Mouse (Mus musculus): ENCODE data around the gene Hbq1a.

DNA sequence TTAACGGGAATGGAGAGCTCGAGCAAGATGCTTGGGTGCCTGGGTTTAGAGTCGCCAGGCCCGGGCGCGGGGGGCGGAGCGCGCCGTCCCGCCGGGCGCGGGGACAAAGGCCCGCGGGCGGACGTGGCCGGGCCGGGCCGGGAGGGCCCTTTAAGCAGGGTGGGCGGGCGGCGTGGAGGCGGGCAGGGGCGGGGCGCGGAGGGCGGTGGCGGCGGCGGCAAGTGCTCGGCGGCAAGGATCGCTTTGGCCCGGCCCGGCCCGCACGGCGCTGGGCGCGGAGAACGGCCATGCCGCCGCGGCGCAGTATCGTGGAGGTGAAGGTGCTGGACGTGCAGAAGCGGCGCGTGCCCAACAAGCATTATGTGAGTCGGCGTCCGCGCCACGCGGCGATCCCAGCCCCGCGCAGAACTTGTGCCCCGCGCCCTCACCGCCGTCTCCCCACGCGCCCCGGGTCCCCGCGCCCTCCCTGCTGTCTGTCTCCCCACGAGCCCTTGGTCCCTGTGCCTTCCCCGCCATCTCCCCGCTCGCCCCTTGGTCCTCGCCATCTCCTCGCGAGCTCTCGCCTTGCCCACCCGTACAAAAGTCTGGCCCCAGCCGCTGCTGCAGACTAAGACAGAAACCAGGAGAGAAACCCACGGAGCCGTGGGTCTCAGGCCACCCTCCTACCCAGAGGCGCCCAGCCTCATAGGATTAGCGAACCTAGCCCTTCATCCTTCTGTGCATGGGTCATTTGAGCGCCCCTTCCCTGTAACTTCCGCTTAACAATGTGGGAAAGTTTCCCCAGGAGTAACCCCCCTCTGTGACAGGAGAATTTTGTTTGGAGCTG, 48.0 kb downstream of the Hbq1a start, which contains the start of gene Sh3pxd2b:
- TF ChIP-seq CTCF (IDR thresholded peaks at IDR 0.05; ENCODE audit: low read depth) (no peak), EP300 (IDR thresholded peaks at IDR 0.05; ENCODE audit: low read depth) (no peak)

Measured in heart, postnatal 0 days (tissue).